Mouse (Mus musculus) heart, postnatal 14 days (tissue): Measurements from ENCODE around the gene Ecm2. TPM values are rescaled to one million over a fixed set of nuclear protein-coding genes. Genes with fewer than 3 reads are reported as not detected.
A peak's percentile ranks its signal among the peaks of the same experiment; 100 is the strongest.

Experiments used
- DNase-seq, 2 experiments: peaks; one replicate each; pipeline ENCODE4 v3.0.0; 2021 to 2022
- intact Hi-C: fragments of 180-260 bp; cut with DNase I; formaldehyde crosslinking; loops from one replicate; pipeline ENCODE4 v1.15.1; 2025
- total RNA-seq, 2 experiments: library from RNA; stranded (reverse); gene quantifications; 2 replicates each; pipeline ENCODE4 v1.2.3; 2021

The Ecm2 gene
- total RNA-seq, 2 experiments from 2014 or later = 16.4 to 19.1 TPM

- intact Hi-C loops = no loop called here
- DNase-seq = peak in 1 of 2 experiments; percentile 25
Observed at GRCm38 (mm10) chr13:49492376-49493368, 11.9 kb upstream of the Ecm2 start, which contains the start of gene Tes3-ps. Gene Tes3-ps (plus strand): TSS chr13:49493318.

- peak in 1 of 2 experiments; percentile 10 for DNase-seq
- intact Hi-C loops = loop anchor here (5.0 kb wide), 1 partner anchor 37 kb away; the partner anchor contains the start of gene Aspn
Observed at GRCm38 (mm10) chr13:49505776-49506175, 1.2 kb downstream of the Ecm2 start.

GRCm38 (mm10) chr13:49507176-49507575 lies 2.6 kb downstream of the Ecm2 start:
- intact Hi-C loops = loop anchor here (5.0 kb wide), 1 partner anchor 35 kb away; the partner anchor contains the start of gene Aspn
- no peak for DNase-seq

- DNase-seq = no peak
- intact Hi-C loops = no loop called here
Observed at GRCm38 (mm10) chr13:49518761-49519160, 14.2 kb downstream of the Ecm2 start.

- intact Hi-C loops = no loop called here
- no peak for DNase-seq
Observed at GRCm38 (mm10) chr13:49526235-49526634, 21.6 kb downstream of the Ecm2 start.

- no peak for DNase-seq
- intact Hi-C loops = no loop called here
Observed at GRCm38 (mm10) chr13:49530636-49531035, 26.0 kb downstream of the Ecm2 start.

GRCm38 (mm10) chr13:49536946-49537345 lies 32.3 kb downstream of the Ecm2 start:
- DNase-seq = no peak
- intact Hi-C loops = no loop called here

- DNase-seq = no peak
- intact Hi-C loops = no loop called here
Observed at GRCm38 (mm10) chr13:49538693-49539092, 34.1 kb downstream of the Ecm2 start.

GRCm38 (mm10) chr13:49544279-49544678 lies 39.7 kb downstream of the Ecm2 start, which contains the start of gene Aspn:
Gene Aspn (plus strand): TSS chr13:49544443.
- intact Hi-C loops = loop anchor here (5.0 kb wide), 1 partner anchor 37 kb away; no protein-coding TSS in a partner anchor
- DNase-seq = no peak

- intact Hi-C loops = loop anchor here (5.0 kb wide), 2 partner anchors 37 to 88 kb away; partner anchors contain the start of gene Omd
- peak; percentile 21 to 26 for DNase-seq
Observed at GRCm38 (mm10) chr13:49545646-49546045, 41.0 kb downstream of the Ecm2 start.

GRCm38 (mm10) chr13:49546517-49546916 lies 41.9 kb downstream of the Ecm2 start:
- intact Hi-C loops = loop anchor here (5.0 kb wide), 2 partner anchors 36 to 89 kb away; partner anchors contain the start of gene Omd
- peak; percentile 23 to 24 for DNase-seq

GRCm38 (mm10) chr13:49547563-49548150 lies 43.0 kb downstream of the Ecm2 start:
- intact Hi-C loops = loop anchor here (5.0 kb wide), 2 partner anchors 35 to 90 kb away; partner anchors contain the start of gene Omd
- DNase-seq = no peak

- intact Hi-C loops = loop anchor here (5.0 kb wide), 2 partner anchors 33 to 92 kb away; partner anchors contain the start of gene Omd
- no peak for DNase-seq
Observed at GRCm38 (mm10) chr13:49549616-49550015, 45.0 kb downstream of the Ecm2 start.

GRCm38 (mm10) chr13:49554519-49554918 lies 49.9 kb downstream of the Ecm2 start:
- intact Hi-C loops = no loop called here
- DNase-seq = no peak

GRCm38 (mm10) chr13:49556203-49556602 lies 51.6 kb downstream of the Ecm2 start:
- intact Hi-C loops = loop anchor here (5.0 kb wide), 1 partner anchor 86 kb away; no protein-coding TSS in a partner anchor
- DNase-seq = peak; percentile 27 to 51

GRCm38 (mm10) chr13:49556924-49557323 lies 52.3 kb downstream of the Ecm2 start:
- DNase-seq = no peak
- intact Hi-C loops = loop anchor here (5.0 kb wide), 1 partner anchor 85 kb away; no protein-coding TSS in a partner anchor

- intact Hi-C loops = loop anchor here (5.0 kb wide), 1 partner anchor 83 kb away; no protein-coding TSS in a partner anchor
- peak; percentile 44 to 59 for DNase-seq
Observed at GRCm38 (mm10) chr13:49559185-49559584, 54.6 kb downstream of the Ecm2 start.

- intact Hi-C loops = no loop called here
- no peak for DNase-seq
Observed at GRCm38 (mm10) chr13:49560886-49561285, 56.3 kb downstream of the Ecm2 start.

GRCm38 (mm10) chr13:49564347-49564746 lies 59.7 kb downstream of the Ecm2 start:
- DNase-seq = no peak
- intact Hi-C loops = no loop called here

- DNase-seq = no peak
- intact Hi-C loops = no loop called here
Observed at GRCm38 (mm10) chr13:49570371-49570770, 65.8 kb downstream of the Ecm2 start.

- intact Hi-C loops = no loop called here
- no peak for DNase-seq
Observed at GRCm38 (mm10) chr13:49571418-49571817, 66.8 kb downstream of the Ecm2 start.
